Mouse (Mus musculus) kidney, embryonic 15.5 days (tissue): ENCODE measurements around the gene Scd4. TPM values are rescaled to one million over a fixed set of nuclear protein-coding genes. Genes with fewer than 3 reads are reported as not detected.
"Not testable (repeated sequence)": the region's sequence is repeated elsewhere in the genome, so short reads cannot be mapped to it uniquely, and the experiment has no call there.

ENCODE experiments used
- ATAC-seq: fragments of 200-750 bp; cut with Nextera tagmentation; replicated peaks from 2 replicates; pipeline ENCODE4 v1.8.0; 2017; ENCODE audit warnings: moderate TSS enrichment; ENCODE audit not compliant: low FRiP score
- H3K27ac ChIP-seq: fragments of 300-500 bp; sonication (generic); 2 replicates; pipeline ENCODE4 v1.5.1; 2015; ENCODE audit warnings: mild to moderate bottlenecking, inconsistent platforms
- H3K27me3 ChIP-seq: fragments of 300-500 bp; sonication (generic); 2 replicates; pipeline ENCODE4 v1.6.1; 2015; ENCODE audit warnings: inconsistent platforms
- H3K36me3 ChIP-seq: fragments of 300-500 bp; sonication (generic); 2 replicates; pipeline ENCODE4 v1.6.1; 2015; ENCODE audit warnings: inconsistent platforms
- H3K4me1 ChIP-seq: fragments of 300-500 bp; sonication (generic); 2 replicates; pipeline ENCODE4 v1.6.1; 2015; ENCODE audit warnings: inconsistent platforms
- H3K4me2 ChIP-seq: fragments of 300-500 bp; sonication (generic); 2 replicates; pipeline ENCODE4 v1.6.1; 2015; ENCODE audit warnings: moderate library complexity, mild to moderate bottlenecking, inconsistent platforms
- H3K4me3 ChIP-seq: fragments of 300-500 bp; sonication (generic); replicated peaks from 2 replicates; pipeline ENCODE4 v1.5.1; 2015; ENCODE audit warnings: mild to moderate bottlenecking, inconsistent platforms
- H3K9ac ChIP-seq: fragments of 300-500 bp; sonication (generic); 2 replicates; pipeline ENCODE4 v1.6.1; 2015; ENCODE audit warnings: mild to moderate bottlenecking, inconsistent platforms
- H3K9me3 ChIP-seq: fragments of 300-500 bp; sonication (generic); replicated peaks from 2 replicates; pipeline ENCODE4 v1.6.1; 2016; ENCODE audit warnings: inconsistent platforms
- WGBS: fragments of 180-500 bp; shearing (Covaris S2); methylation state at CpG from one replicate; pipeline ENCODE4 v1.1.7; 2015; ENCODE audit warnings: mixed read lengths; 5-methylcytosine and 5-hydroxymethylcytosine counted together
- polyA plus RNA-seq: library from polyadenylated mRNA; unstranded; fragments of >200 nt; fragmentation: Nextera tagmentation; extraction: Ambion mirVana; gene quantifications from 2 replicates; pipeline ENCODE4 v1.2.1, GENCODE M21; 2015

The Scd4 gene
- polyA plus RNA-seq, 1 experiment from 2014 or later: 0.10 TPM

DNA sequence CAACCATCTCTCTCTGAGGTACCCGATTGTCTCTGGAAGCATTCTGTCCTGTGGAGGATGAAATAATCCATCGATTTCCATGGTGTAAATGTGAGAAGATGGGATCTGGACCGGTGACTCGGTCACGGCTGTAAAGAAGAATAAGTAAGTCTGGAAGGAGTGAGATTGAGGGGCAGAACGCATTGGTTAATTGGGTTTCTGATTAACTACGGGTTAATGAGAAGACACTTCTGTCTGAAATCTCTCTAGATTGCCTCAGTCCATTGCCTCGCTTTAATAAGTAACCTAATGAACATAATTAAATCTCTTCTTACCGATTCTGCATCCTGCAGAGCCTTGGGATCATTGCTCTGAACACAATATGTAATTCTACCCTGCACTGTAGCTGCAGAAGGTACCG lies 34.2 kb downstream of the Scd4 start:
- 46% methylated on average over 10 of the region's 10 CpGs for WGBS
- H3K27me3 ChIP-seq: not testable (repeated sequence)
- ATAC-seq: 0 out of 2 replicates have a peak, but pooled peaks have one; percentile 43

DNA sequence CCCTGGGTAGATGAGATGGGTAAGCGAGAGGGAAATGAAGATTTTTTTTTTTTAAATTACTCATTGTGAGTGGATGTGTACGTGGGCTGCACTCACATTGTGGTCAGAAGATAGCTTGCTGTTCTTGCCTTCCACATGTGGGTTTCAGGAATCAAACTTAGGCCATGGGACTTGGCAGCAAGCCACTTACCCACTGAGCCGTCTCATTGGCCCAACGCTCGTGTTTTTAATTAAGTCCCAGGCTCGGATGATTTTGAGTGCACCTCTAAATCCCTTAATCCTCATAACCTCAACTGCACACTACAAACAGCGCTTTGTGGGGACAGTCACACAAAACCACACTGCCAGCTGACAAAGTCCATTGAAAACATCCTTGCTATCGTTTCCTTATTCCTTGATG lies 36.5 kb downstream of the Scd4 start:
- H3K27me3 ChIP-seq: peaks cover 6% of the 10 kb centered on the region
- no peak overlapping the region for H3K27ac ChIP-seq
- no peak for ATAC-seq
- peaks cover 7% of the 10 kb centered on the region; the same call in 1 of the 2 replicates for H3K4me1 ChIP-seq
- WGBS: 72% methylated on average over 8 of the region's 8 CpGs
- no peaks in the 10 kb centered on the region for H3K36me3 ChIP-seq
- H3K4me3 ChIP-seq: no peak overlapping the region
- H3K9ac ChIP-seq: no peak overlapping the region
- no peaks in the 10 kb centered on the region for H3K9me3 ChIP-seq
- no peak overlapping the region for H3K4me2 ChIP-seq

More for the DNA sequence above, 34.2 kb downstream of the Scd4 start:
- peak overlapping the region; percentile 17; the same call in 1 of the 2 replicates for H3K4me2 ChIP-seq
- H3K4me1 ChIP-seq: peaks cover 11% of the 10 kb centered on the region; the same call in 1 of the 2 replicates
- H3K4me3 ChIP-seq, H3K27ac ChIP-seq, H3K36me3 ChIP-seq, H3K9me3 ChIP-seq, H3K9ac ChIP-seq: not testable (repeated sequence)

DNA sequence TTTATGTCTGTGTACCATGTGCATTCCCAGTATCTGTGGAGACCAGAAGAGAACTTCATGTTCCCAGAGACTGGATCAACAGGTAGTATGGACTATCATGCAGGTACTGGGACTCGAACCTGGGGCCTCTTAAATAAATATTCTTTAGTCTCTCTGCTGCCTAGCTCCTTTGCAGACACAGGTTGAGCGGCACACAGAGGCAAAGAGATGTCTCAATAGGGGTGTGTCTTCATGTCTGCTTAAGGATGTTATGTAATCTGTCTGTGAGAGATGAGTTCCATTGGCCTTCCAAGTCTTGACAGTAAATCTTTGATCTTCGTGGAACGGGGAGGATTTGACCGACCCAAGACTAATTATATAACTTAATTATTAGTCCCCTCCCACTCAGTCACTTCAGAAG lies 37.3 kb downstream of the Scd4 start:
- WGBS: 56% methylated on average over 5 of the region's 5 CpGs

DNA sequence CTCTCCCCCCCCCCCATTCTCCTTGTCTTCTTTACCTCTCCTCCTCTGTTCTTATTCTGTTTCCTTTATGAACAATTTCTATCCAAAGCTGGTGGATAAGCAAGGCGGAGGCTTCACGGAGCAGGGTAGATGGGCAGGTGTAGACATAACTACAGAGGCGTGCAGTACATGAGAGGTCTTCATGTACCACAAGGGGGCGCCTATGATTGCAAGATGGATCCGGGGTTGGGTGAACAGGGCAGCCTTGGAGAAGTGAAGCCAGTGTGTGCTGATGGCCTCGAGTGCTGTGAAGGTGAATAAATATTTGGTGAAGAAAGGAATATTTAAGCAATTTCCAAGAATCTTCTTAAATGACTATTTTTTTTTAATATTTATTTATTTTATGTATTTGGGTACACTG lies 40.1 kb downstream of the Scd4 start:
- no peaks in the 10 kb centered on the region for H3K9me3 ChIP-seq
- 18% methylated on average over 6 of the region's 6 CpGs for WGBS
- H3K9ac ChIP-seq: no peak overlapping the region
- peaks cover 6% of the 10 kb centered on the region for H3K27me3 ChIP-seq
- no peak overlapping the region for H3K4me3 ChIP-seq
- peaks cover 3% of the 10 kb centered on the region; the same call in 1 of the 2 replicates for H3K4me1 ChIP-seq
- ATAC-seq: peak; percentile 83; the same call in 1 of the 2 replicates
- no peak overlapping the region for H3K4me2 ChIP-seq
- no peaks in the 10 kb centered on the region for H3K36me3 ChIP-seq
- no peak overlapping the region for H3K27ac ChIP-seq

More for the DNA sequence above, 37.3 kb downstream of the Scd4 start:
- Histone ChIP-seq H3K27me3 (peaks cover 6% of the 10 kb centered on the region), H3K9ac (no peak overlapping the region), H3K36me3 (no peaks in the 10 kb centered on the region), H3K27ac (no peak overlapping the region), H3K4me2 (no peak overlapping the region), H3K4me3 (no peak overlapping the region), H3K4me1 (peaks cover 7% of the 10 kb centered on the region; the same call in 1 of the 2 replicates), H3K9me3 (no peaks in the 10 kb centered on the region)
- ATAC-seq: no peak

DNA sequence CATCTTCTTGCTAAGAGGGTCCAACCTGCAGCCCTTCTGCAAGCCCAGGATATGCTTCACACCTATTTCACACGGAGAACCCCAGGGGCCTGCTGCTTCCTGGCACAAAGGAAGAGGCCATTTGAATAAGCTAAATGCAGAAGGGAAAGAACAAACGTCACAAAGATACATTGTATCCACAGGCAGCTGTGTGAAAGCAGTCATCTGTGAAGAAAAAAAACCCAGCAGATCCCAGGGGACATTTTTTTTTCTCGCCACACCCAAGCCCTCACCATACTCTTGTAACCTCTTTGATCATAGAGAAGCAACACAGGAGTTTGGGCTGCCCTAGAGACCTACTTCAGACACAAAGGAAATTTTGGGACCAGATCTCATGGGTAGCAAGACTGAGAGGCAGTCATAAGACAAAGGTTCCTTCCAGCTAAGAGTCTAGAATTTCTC lies 43.6 kb downstream of the Scd4 start:
- no peaks in the 10 kb centered on the region for H3K36me3 ChIP-seq
- no peak overlapping the region for H3K27ac ChIP-seq
- no peak overlapping the region for H3K9ac ChIP-seq
- ATAC-seq: no peak
- peaks cover 5% of the 10 kb centered on the region; the same call in 1 of the 2 replicates for H3K4me1 ChIP-seq
- no peak overlapping the region for H3K4me2 ChIP-seq
- 38% methylated on average over 3 of the region's 3 CpGs for WGBS
- no peak overlapping the region for H3K4me3 ChIP-seq
- no peaks in the 10 kb centered on the region for H3K9me3 ChIP-seq
- peaks cover 6% of the 10 kb centered on the region for H3K27me3 ChIP-seq

DNA sequence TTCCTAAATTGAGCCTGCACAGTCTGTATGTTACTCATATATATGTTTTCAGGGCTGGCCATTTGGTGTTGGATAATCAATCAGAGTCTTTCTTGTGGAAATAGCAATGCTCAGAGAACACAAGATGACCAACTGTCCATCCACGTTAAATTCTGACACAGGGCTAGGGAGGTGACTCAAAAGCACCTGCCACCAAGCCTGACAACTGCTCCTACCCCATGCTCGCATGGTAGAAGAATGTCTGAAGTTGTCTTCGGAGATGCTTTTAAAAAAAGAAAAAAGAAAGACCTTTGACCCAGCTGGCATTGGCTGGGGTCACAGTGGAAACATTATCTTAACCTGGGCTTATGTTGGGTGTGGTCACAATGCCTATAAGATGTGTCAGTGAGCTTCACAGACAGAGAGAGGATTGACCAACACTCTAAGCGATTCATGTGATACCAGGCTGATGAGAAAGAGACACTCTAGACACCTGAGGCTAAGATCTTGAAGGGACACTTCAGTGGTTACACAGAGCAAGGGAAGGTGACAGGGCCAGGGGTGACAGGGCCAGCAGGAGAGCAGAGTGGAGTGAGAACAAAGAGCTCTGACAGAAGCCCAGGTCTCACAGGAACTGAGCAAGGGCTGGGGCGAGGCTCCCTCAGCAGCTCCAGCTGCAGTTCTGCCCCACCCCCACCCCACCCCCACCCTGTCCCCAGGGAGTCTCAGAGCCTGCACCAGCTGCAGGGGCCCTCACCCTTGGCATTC lies 44.9 kb downstream of the Scd4 start:
- Histone ChIP-seq H3K27ac (no peak overlapping the region), H3K36me3 (no peaks in the 10 kb centered on the region), H3K27me3 (no peaks in the 10 kb centered on the region), H3K4me3 (no peak overlapping the region), H3K9ac (no peak overlapping the region), H3K9me3 (no peaks in the 10 kb centered on the region), H3K4me2 (no peak overlapping the region), H3K4me1 (peaks cover 5% of the 10 kb centered on the region; the same call in 1 of the 2 replicates)
- no peak for ATAC-seq
- WGBS: 45% methylated on average over 5 of the region's 5 CpGs

DNA sequence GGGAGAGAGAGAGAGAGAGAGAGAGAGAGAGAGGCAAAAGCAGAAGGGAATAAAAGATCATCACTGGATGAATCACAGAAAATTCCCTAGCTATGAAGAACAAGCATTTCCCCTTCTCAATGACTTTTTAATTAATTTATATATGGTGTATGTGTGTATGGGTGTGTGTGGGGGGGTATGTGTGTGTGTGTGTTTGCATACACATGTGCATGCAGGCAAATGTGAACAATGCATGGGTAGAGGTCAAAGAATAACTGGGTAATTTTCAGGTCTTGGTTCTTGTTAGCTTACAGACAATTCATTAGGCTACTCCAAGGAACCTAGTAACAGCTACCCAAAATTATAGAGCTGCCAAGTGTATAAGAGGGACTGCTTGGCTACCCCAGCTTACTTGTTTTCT lies 46.2 kb downstream of the Scd4 start:
- no peak overlapping the region for H3K4me2 ChIP-seq
- no peaks in the 10 kb centered on the region for H3K9me3 ChIP-seq
- peaks cover 5% of the 10 kb centered on the region; the same call in 1 of the 2 replicates for H3K4me1 ChIP-seq
- no peak overlapping the region for H3K27ac ChIP-seq
- H3K36me3 ChIP-seq: no peaks in the 10 kb centered on the region
- no peaks in the 10 kb centered on the region for H3K27me3 ChIP-seq
- H3K4me3 ChIP-seq: no peak overlapping the region
- ATAC-seq: no peak
- no peak overlapping the region for H3K9ac ChIP-seq

DNA sequence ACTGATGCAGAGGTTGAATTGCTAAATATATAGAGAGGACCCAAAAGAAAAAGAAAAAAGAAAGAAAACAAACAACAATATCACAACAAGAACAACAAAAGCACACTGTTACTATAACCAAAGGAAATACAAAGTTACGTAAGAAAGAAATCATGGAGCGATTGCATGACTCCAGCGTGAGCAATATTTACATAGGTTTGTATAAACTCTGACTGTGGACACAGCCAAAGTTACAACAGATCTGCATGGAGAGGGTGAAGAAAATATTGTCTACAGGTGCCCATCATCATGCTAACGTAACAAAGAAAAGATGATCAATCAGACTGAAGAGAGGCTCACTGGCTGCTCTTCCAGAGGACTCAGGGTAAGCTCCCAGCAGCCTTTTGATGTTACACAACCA lies 47.2 kb downstream of the Scd4 start:
- Histone ChIP-seq H3K4me1 (peaks cover 5% of the 10 kb centered on the region; the same call in 1 of the 2 replicates), H3K27me3 (no peaks in the 10 kb centered on the region), H3K4me3 (no peak overlapping the region), H3K27ac (no peak overlapping the region), H3K36me3 (no peaks in the 10 kb centered on the region), H3K4me2 (no peak overlapping the region), H3K9ac (no peak overlapping the region), H3K9me3 (no peaks in the 10 kb centered on the region)
- WGBS: 90% methylated on average over 4 of the region's 4 CpGs
- no peak for ATAC-seq

DNA sequence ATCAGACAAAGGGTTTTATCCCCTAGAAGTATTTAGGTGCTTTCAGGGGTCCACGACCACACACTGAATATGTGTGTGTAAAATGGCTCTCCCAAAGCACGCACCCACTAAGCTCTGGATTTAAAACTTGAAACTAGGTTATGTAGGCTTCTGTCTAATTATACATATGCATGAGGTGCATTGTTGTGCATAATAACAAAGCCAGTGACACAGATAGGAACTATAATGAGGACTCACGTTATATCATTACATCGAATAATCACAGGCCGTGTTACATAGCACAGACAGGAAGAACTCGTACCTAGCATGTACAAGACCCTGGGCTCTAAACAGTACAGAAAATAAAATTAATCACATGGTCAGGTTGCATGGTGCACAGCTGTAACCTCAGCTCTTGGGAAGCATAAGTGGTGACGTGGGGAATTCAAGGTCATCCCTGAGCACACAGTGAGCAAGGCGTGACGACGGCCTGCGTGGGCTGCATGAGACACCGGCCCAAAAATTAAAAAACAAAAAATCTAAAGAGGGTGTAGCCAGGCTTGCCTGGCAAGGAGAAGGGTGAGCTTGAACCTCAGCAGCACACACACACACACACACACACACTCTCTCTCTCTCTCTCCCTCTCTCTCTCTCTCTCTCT lies 49.9 kb downstream of the Scd4 start:
- no peak overlapping the region for H3K9ac ChIP-seq
- 76% methylated on average over 12 of the region's 12 CpGs for WGBS
- no peak overlapping the region for H3K4me3 ChIP-seq
- no peaks in the 10 kb centered on the region for H3K27me3 ChIP-seq
- H3K4me2 ChIP-seq: no peak overlapping the region
- peaks cover 9% of the 10 kb centered on the region for H3K4me1 ChIP-seq
- ATAC-seq: no peak
- H3K27ac ChIP-seq: no peak overlapping the region
- H3K36me3 ChIP-seq: no peaks in the 10 kb centered on the region
- no peaks in the 10 kb centered on the region for H3K9me3 ChIP-seq

DNA sequence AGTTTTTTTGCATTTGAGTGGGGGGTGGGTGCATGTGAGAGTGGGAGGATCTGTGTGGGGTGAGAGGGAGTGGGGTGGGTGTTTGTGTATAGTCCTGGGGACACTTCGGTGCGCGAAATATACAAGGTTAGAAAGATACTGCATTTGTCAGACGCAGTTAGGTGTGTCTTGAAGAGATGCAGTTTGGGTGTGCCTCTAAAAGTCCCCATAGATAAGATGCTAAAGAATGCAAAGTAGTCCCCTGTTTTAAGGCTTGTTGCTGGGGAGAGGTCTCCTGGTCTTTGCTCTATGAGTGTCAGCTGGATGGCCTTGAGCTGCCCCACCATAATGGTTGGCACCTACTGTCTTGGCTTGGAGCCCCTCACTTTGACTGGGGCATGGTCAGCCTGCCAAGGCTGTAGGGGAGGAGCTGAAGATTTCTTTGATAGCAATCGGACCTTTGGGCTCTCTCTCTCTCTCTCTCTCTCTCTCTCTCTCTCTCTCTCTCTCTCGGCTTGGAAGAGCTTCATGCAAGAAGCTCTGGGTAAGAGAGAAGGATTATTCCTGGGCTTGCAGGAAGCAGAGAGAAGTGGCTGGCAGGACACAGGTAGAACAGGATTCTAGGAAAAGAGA lies 53.1 kb downstream of the Scd4 start:
- 86% methylated on average over 6 of the region's 6 CpGs for WGBS

DNA sequence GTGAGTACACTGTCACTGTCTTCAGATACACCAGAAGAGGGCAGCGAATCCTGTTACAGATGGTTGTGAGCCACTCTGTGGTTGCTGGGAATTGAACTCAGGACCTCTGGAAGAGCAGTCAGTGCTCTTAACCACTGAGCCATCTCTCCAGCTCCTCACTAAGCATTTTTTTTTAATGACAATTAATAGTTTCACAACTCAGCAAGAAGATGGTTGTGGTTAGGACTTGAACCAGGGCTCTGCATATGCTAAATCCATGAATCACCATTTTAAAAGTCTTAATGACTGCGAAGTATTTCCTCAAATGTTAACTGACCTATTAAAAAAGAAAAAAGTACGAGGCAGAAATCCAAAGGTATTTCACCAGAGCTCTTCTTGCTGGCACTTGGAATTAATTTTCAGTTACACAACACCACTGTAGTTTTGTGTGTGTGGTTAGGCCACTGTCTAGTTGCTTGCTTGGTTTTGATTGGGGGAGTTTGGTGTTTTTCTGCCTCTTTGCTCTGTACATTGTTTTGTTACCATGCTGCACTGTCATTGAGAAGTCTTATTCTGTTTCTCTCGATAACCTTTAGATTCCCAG lies 54.3 kb downstream of the Scd4 start:
- H3K36me3 ChIP-seq: no peaks in the 10 kb centered on the region
- no peak overlapping the region for H3K4me2 ChIP-seq
- no peak overlapping the region for H3K27ac ChIP-seq
- WGBS: 88% methylated on average over 4 of the region's 4 CpGs
- H3K9ac ChIP-seq: no peak overlapping the region
- no peaks in the 10 kb centered on the region for H3K27me3 ChIP-seq
- H3K4me3 ChIP-seq: no peak overlapping the region
- no peak for ATAC-seq
- no peaks in the 10 kb centered on the region for H3K9me3 ChIP-seq
- peaks cover 20% of the 10 kb centered on the region for H3K4me1 ChIP-seq

More for the DNA sequence above, 53.1 kb downstream of the Scd4 start:
- Histone ChIP-seq H3K4me1 (peaks cover 20% of the 10 kb centered on the region), H3K27ac (no peak overlapping the region), H3K9ac (no peak overlapping the region), H3K4me3 (no peak overlapping the region), H3K27me3 (no peaks in the 10 kb centered on the region), H3K4me2 (no peak overlapping the region), H3K9me3 (no peaks in the 10 kb centered on the region), H3K36me3 (no peaks in the 10 kb centered on the region)
- no peak for ATAC-seq
